Mouse (Mus musculus) ES-E14 (cell line): Measurements from ENCODE around the gene Alb. TPM values are rescaled to one million over a fixed set of nuclear protein-coding genes. Genes with fewer than 3 reads are reported as not detected.

Source experiments
- DNase-seq: peaks from one replicate; pipeline ENCODE4 v3.0.0-alpha.2; 2013; ENCODE audit warnings: low read depth, low spot score
- H3K27ac ChIP-seq: 2 replicates; pipeline ENCODE4 v1.5.1; 2012; ENCODE audit warnings: low read depth, mild to moderate bottlenecking, low read length, moderate library complexity, mixed read lengths; ENCODE audit not compliant: poor library complexity, insufficient read depth, severe bottlenecking
- H3K36me3 ChIP-seq: 2 replicates; pipeline ENCODE4 v1.6.1; 2012; ENCODE audit warnings: mild to moderate bottlenecking, low read length, moderate library complexity, mixed read lengths; ENCODE audit not compliant: control insufficient read depth, poor library complexity, insufficient read depth, severe bottlenecking
- H3K4me1 ChIP-seq, 2 experiments: fragments of 150-350 bp in 1 of 2; sonication (generic) in 1 of 2; 2 replicates each; pipeline ENCODE4 v1.6.1; 2012; ENCODE audit warnings: low read length in 2 of 2, mild to moderate bottlenecking in 1 of 2, mixed read lengths in 1 of 2; ENCODE audit not compliant: control insufficient read depth in 2 of 2, insufficient read depth in 2 of 2, poor library complexity in 1 of 2
- H3K4me3 ChIP-seq, 2 experiments: fragments of 150-350 bp in 1 of 2; sonication (generic) in 1 of 2; 2 replicates each; pipeline ENCODE4 v1.5.1; 2012; ENCODE audit warnings: low read length in 2 of 2, low read depth in 1 of 2, mild to moderate bottlenecking in 1 of 2, mixed read lengths in 1 of 2; ENCODE audit not compliant: insufficient read depth in 1 of 2, poor library complexity in 1 of 2, severe bottlenecking in 1 of 2
- H3K9ac ChIP-seq: 2 replicates; pipeline ENCODE4 v1.6.1; 2012; ENCODE audit warnings: low read depth, mild to moderate bottlenecking, low read length, mixed read lengths; ENCODE audit not compliant: poor library complexity, insufficient read depth, severe bottlenecking
- H3K9me3 ChIP-seq: fragments of 150-350 bp; sonication (generic); 2 replicates; pipeline ENCODE4 v1.6.1; 2012; ENCODE audit warnings: low read depth, mild to moderate bottlenecking, low read length; ENCODE audit not compliant: control insufficient read depth, insufficient read depth
- CHD2 ChIP-seq: IDR thresholded peaks from 2 replicates; pipeline ENCODE4 v1.6.1; 2014; ENCODE audit warnings: mild to moderate bottlenecking, low read depth, low read length, inconsistent platforms
- HCFC1 ChIP-seq: IDR thresholded peaks from 2 replicates; pipeline ENCODE4 v1.6.1; 2012; ENCODE audit warnings: low read length, inconsistent platforms, borderline replicate concordance; ENCODE audit not compliant: insufficient read depth
- MAFK ChIP-seq: IDR thresholded peaks from 2 replicates; pipeline ENCODE4 v1.6.1; 2014; ENCODE audit warnings: mild to moderate bottlenecking, low read depth, low read length, inconsistent platforms; ENCODE audit not compliant: insufficient read depth
- ZC3H11A ChIP-seq: IDR thresholded peaks from 2 replicates; pipeline ENCODE4 v1.6.1; 2012; ENCODE audit warnings: low read depth, mild to moderate bottlenecking, inconsistent platforms, low read length, borderline replicate concordance
- ZNF384 ChIP-seq: IDR thresholded peaks from 2 replicates; pipeline ENCODE4 v1.6.1; 2012; ENCODE audit warnings: low read depth, low read length, inconsistent platforms
- in situ Hi-C, 2 experiments: fragments of 600-800 bp; cut with MboI; formaldehyde crosslinking; loops; one replicate each; pipeline ENCODE4 v1.15.1; 2025; ENCODE audit warnings: low sequenced_read_pairs in 2 of 2, inconsistent platforms in 1 of 2; ENCODE audit not compliant: unreplicated experiment in 2 of 2
- total RNA-seq: library from RNA; depleted of rRNA; stranded (reverse); fragments of 300-350 nt; gene quantifications from 2 replicates; pipeline ENCODE4 v1.2.3, GENCODE M21; 2012

The Alb gene
- total RNA-seq, 1 experiment = not detected

- TF ChIP-seq ZC3H11A (no peak), CHD2 (no peak), MAFK (no peak), ZNF384 (no peak), HCFC1 (no peak)
- in situ Hi-C loops = no loop called here
- DNase-seq = no peak
These were observed 10.1 kb downstream of the Alb start for GRCm38 (mm10) chr5:90470836-90471235.

GRCm38 (mm10) chr5:90473902-90474301 lies 13.2 kb downstream of the Alb start:
- no peak overlapping the region for H3K27ac ChIP-seq
- in situ Hi-C loops = no loop called here
- no peaks in the 10 kb centered on the region for H3K36me3 ChIP-seq
- no peak for TF ChIP-seq CHD2
- TF ChIP-seq ZNF384 = no peak
- no peak for TF ChIP-seq ZC3H11A
- no peak for TF ChIP-seq MAFK
- no peak for TF ChIP-seq HCFC1
- no peak overlapping the region for H3K9ac ChIP-seq
- no peaks in the 10 kb centered on the region for H3K9me3 ChIP-seq
- no peak overlapping the region for H3K4me3 ChIP-seq
- no peak for DNase-seq
- no peaks in the 10 kb centered on the region for H3K4me1 ChIP-seq

More at GRCm38 (mm10) chr5:90470836-90471235, 10.1 kb downstream of the Alb start:
- H3K9ac ChIP-seq = no peak overlapping the region
- H3K9me3 ChIP-seq = no peaks in the 10 kb centered on the region
- H3K4me3 ChIP-seq = no peak overlapping the region
- no peaks in the 10 kb centered on the region for H3K4me1 ChIP-seq
- no peak overlapping the region for H3K27ac ChIP-seq
- H3K36me3 ChIP-seq = no peaks in the 10 kb centered on the region

GRCm38 (mm10) chr5:90474369-90474768 lies 13.7 kb downstream of the Alb start:
- H3K27ac ChIP-seq = no peak overlapping the region
- DNase-seq = no peak
- no peaks in the 10 kb centered on the region for H3K9me3 ChIP-seq
- no peak overlapping the region for H3K9ac ChIP-seq
- no peaks in the 10 kb centered on the region for H3K4me1 ChIP-seq
- H3K4me3 ChIP-seq = no peak overlapping the region
- TF ChIP-seq CHD2 (no peak), HCFC1 (no peak), MAFK (no peak), ZC3H11A (no peak), ZNF384 (no peak)
- no peaks in the 10 kb centered on the region for H3K36me3 ChIP-seq
- in situ Hi-C loops = no loop called here

DNA sequence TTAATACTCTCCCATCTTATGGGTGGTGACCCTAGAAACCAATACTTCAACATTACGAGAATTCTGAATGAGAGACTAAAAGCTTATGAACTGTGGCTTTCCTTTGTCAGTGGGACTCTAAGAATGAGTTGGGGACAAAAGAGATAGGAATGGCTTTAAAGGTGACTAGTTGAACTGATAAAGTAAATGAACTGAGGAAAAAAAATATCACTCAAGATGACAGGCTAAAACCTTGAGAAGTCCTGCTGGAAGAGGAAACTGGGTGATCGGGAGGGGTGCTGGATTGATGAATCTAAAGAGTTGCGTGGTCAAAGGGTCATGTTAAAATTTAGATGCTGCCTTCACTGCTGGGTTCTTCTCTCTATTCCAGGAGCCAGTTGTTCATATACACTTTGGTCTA lies 16.0 kb downstream of the Alb start:
- no peak overlapping the region for H3K27ac ChIP-seq
- H3K4me3 ChIP-seq = no peak overlapping the region
- no peaks in the 10 kb centered on the region for H3K9me3 ChIP-seq
- in situ Hi-C loops = no loop called here
- H3K9ac ChIP-seq = no peak overlapping the region
- no peaks in the 10 kb centered on the region for H3K4me1 ChIP-seq
- H3K36me3 ChIP-seq = no peaks in the 10 kb centered on the region
- no peak for DNase-seq
- TF ChIP-seq MAFK (no peak), ZNF384 (no peak), HCFC1 (no peak)
